Mouse (Mus musculus): ENCODE data around the gene Chst12.

DNA sequence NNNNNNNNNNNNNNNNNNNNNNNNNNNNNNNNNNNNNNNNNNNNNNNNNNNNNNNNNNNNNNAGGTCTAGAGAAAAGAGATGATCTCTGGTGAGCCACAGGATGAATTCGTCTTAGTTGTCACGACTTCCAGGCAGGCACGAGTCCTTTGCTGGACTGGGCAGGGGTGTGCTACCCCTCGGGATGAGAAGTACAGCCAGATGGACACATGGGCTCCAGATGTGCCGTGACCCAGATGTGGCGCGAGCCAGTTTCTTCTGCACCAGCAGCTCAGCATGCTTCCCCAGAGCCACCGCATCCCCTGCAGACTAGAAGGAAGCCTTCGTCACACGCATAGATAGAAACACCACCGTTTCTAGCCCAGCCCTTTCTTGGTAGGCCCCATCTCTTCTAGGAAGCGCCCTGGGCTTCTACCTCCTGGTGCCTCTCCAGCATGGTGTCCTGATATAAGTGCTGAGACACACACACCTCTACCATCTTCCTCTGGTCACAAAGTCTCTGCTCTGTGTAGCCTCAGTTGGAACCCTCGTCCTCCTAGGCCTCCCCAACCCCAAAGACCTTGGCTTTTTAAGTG is 32.8 kb downstream of the Chst12 start:
- no peak for TF ChIP-seq POLR2A (IDR thresholded peaks at IDR 0.05; ENCODE audit: extremely low read depth, insufficient read depth, low read length)
- TF ChIP-seq CTCF (IDR thresholded peaks at IDR 0.05; ENCODE audit: low read depth, low read length), result no peak

Measured in liver, adult 2 months (tissue).